Mouse (Mus musculus) hindbrain, embryonic 15.5 days (tissue): ENCODE measurements around the gene Arhgap35. TPM values are rescaled to one million over a fixed set of nuclear protein-coding genes. Genes with fewer than 3 reads are reported as not detected.

Experiments used
- ATAC-seq: fragments of 200-750 bp; cut with Nextera tagmentation; 2 replicates; pipeline ENCODE4 v1.8.0; 2017; ENCODE audit warnings: low read depth, moderate number of reproducible peaks, moderate TSS enrichment; ENCODE audit not compliant: low FRiP score
- H3K27ac ChIP-seq: fragments of 300-500 bp; sonication (generic); replicated peaks from 2 replicates; pipeline ENCODE4 v1.5.1; 2015; ENCODE audit warnings: mild to moderate bottlenecking, inconsistent platforms
- H3K27me3 ChIP-seq: fragments of 300-500 bp; sonication (generic); 2 replicates; pipeline ENCODE4 v1.6.1; 2015; ENCODE audit warnings: control low read depth, inconsistent platforms
- H3K36me3 ChIP-seq: fragments of 300-500 bp; sonication (generic); 2 replicates; pipeline ENCODE4 v1.6.1; 2015; ENCODE audit warnings: control low read depth, inconsistent platforms
- H3K4me1 ChIP-seq: fragments of 300-500 bp; sonication (generic); replicated peaks from 2 replicates; pipeline ENCODE4 v1.6.1; 2015; ENCODE audit warnings: control low read depth, inconsistent platforms
- H3K4me2 ChIP-seq: fragments of 300-500 bp; sonication (generic); 2 replicates; pipeline ENCODE4 v1.6.1; 2015; ENCODE audit warnings: moderate library complexity, mild to moderate bottlenecking, inconsistent platforms
- H3K4me3 ChIP-seq: fragments of 300-500 bp; sonication (generic); 2 replicates; pipeline ENCODE4 v1.5.1; 2015; ENCODE audit warnings: mild to moderate bottlenecking, inconsistent platforms
- H3K9ac ChIP-seq: fragments of 300-500 bp; sonication (generic); 2 replicates; pipeline ENCODE4 v1.6.1; 2015; ENCODE audit warnings: inconsistent platforms
- H3K9me3 ChIP-seq: fragments of 300-500 bp; sonication (generic); 2 replicates; pipeline ENCODE4 v1.6.1; 2016; ENCODE audit warnings: control low read depth, inconsistent platforms
- WGBS: fragments of 180-500 bp; shearing (Covaris S2); methylation state at CpG from one replicate; pipeline ENCODE4 v1.1.7; 2015; 5-methylcytosine and 5-hydroxymethylcytosine counted together
- polyA plus RNA-seq: library from polyadenylated mRNA; unstranded; fragments of >200 nt; fragmentation: Nextera tagmentation; extraction: Ambion mirVana; gene quantifications from 2 replicates; pipeline ENCODE4 v1.2.1, GENCODE M21; 2015

Arhgap35 gene
- polyA plus RNA-seq, 1 experiment from 2014 or later: 33.0 TPM

GRCm38 (mm10) chr7:16475764-16476599 lies 138.8 kb downstream of the Arhgap35 start:
- H3K27ac ChIP-seq: no peak overlapping the region
- 1% methylated on average over 55 of the region's 59 CpGs for WGBS
- no peaks in the 10 kb centered on the region for H3K9me3 ChIP-seq
- no peak overlapping the region for H3K9ac ChIP-seq
- H3K36me3 ChIP-seq: no peaks in the 10 kb centered on the region
- peaks cover 27% of the 10 kb centered on the region for H3K4me1 ChIP-seq
- H3K4me3 ChIP-seq: peak overlapping the region; percentile 38
- ATAC-seq: 0 out of 2 replicates have a peak, but pooled peaks have one; percentile 27
- H3K27me3 ChIP-seq: peaks cover 62% of the 10 kb centered on the region
- H3K4me2 ChIP-seq: peak overlapping the region; percentile 60

GRCm38 (mm10) chr7:16475321-16475720 lies 139.5 kb downstream of the Arhgap35 start:
- Histone ChIP-seq H3K36me3 (no peaks in the 10 kb centered on the region), H3K4me3 (peak overlapping the region; percentile 38), H3K4me1 (peaks cover 27% of the 10 kb centered on the region), H3K27me3 (peaks cover 69% of the 10 kb centered on the region), H3K27ac (no peak overlapping the region), H3K4me2 (peak overlapping the region; percentile 60), H3K9ac (no peak overlapping the region), H3K9me3 (no peaks in the 10 kb centered on the region)
- 2% methylated on average over 23 of the region's 23 CpGs for WGBS
- ATAC-seq: no peak

- H3K4me2 ChIP-seq: peak overlapping the region; percentile 37
- ATAC-seq: no peak
- H3K9me3 ChIP-seq: no peaks in the 10 kb centered on the region
- H3K4me1 ChIP-seq: peaks cover 27% of the 10 kb centered on the region
- peaks cover 74% of the 10 kb centered on the region for H3K27me3 ChIP-seq
- H3K9ac ChIP-seq: no peak overlapping the region
- no peak overlapping the region for H3K27ac ChIP-seq
- WGBS: 7% methylated on average over 33 of the region's 33 CpGs
- no peaks in the 10 kb centered on the region for H3K36me3 ChIP-seq
- peak overlapping the region; percentile 13 for H3K4me3 ChIP-seq
Observed at GRCm38 (mm10) chr7:16474445-16474844, 140.3 kb downstream of the Arhgap35 start.

GRCm38 (mm10) chr7:16473847-16474246 lies 140.9 kb downstream of the Arhgap35 start:
- 63% methylated on average over 8 of the region's 8 CpGs for WGBS
- ATAC-seq: no peak
- Histone ChIP-seq H3K4me2 (no peak overlapping the region), H3K9me3 (no peaks in the 10 kb centered on the region), H3K27ac (no peak overlapping the region), H3K9ac (no peak overlapping the region), H3K4me3 (no peak overlapping the region), H3K36me3 (no peaks in the 10 kb centered on the region), H3K27me3 (peaks cover 78% of the 10 kb centered on the region), H3K4me1 (peaks cover 27% of the 10 kb centered on the region)

- Histone ChIP-seq H3K27me3 (peaks cover 73% of the 10 kb centered on the region), H3K36me3 (no peaks in the 10 kb centered on the region), H3K4me3 (no peak overlapping the region), H3K9ac (no peak overlapping the region), H3K27ac (no peak overlapping the region), H3K4me1 (peaks cover 27% of the 10 kb centered on the region), H3K4me2 (peak overlapping the region; percentile 28; the same call in 1 of the 2 replicates), H3K9me3 (no peaks in the 10 kb centered on the region)
- WGBS: 8% methylated on average over 17 of the region's 17 CpGs
- ATAC-seq: no peak
Observed at GRCm38 (mm10) chr7:16472116-16472709, 142.6 kb downstream of the Arhgap35 start.

- H3K9ac ChIP-seq: no peak overlapping the region
- no peak overlapping the region for H3K4me3 ChIP-seq
- H3K27ac ChIP-seq: no peak overlapping the region
- H3K27me3 ChIP-seq: peaks cover 66% of the 10 kb centered on the region
- no peak for ATAC-seq
- H3K4me1 ChIP-seq: peaks cover 23% of the 10 kb centered on the region
- no peaks in the 10 kb centered on the region for H3K36me3 ChIP-seq
- H3K4me2 ChIP-seq: no peak overlapping the region; the same call in 1 of the 2 replicates
- 49% methylated on average over 9 of the region's 9 CpGs for WGBS
- no peaks in the 10 kb centered on the region for H3K9me3 ChIP-seq
Observed at GRCm38 (mm10) chr7:16471549-16471948, 143.2 kb downstream of the Arhgap35 start.

GRCm38 (mm10) chr7:16468115-16468514 lies 146.7 kb downstream of the Arhgap35 start:
- WGBS: 23% methylated on average over 5 of the region's 5 CpGs
- peaks cover 6% of the 10 kb centered on the region; the same call in 1 of the 2 replicates for H3K4me1 ChIP-seq
- no peaks in the 10 kb centered on the region for H3K36me3 ChIP-seq
- H3K27me3 ChIP-seq: peaks cover 33% of the 10 kb centered on the region
- no peak overlapping the region for H3K9ac ChIP-seq
- no peaks in the 10 kb centered on the region for H3K9me3 ChIP-seq
- no peak overlapping the region for H3K4me2 ChIP-seq
- no peak for ATAC-seq
- H3K27ac ChIP-seq: no peak overlapping the region
- H3K4me3 ChIP-seq: no peak overlapping the region

GRCm38 (mm10) chr7:16466565-16466964 lies 148.2 kb downstream of the Arhgap35 start:
- Histone ChIP-seq H3K27ac (no peak overlapping the region), H3K9me3 (no peaks in the 10 kb centered on the region), H3K4me1 (no peaks in the 10 kb centered on the region), H3K36me3 (no peaks in the 10 kb centered on the region), H3K9ac (no peak overlapping the region), H3K4me2 (no peak overlapping the region), H3K27me3 (peaks cover 25% of the 10 kb centered on the region), H3K4me3 (no peak overlapping the region)
- 60% methylated on average over 4 of the region's 4 CpGs for WGBS
- no peak for ATAC-seq

- Histone ChIP-seq H3K4me2 (no peak overlapping the region), H3K27me3 (peaks cover 17% of the 10 kb centered on the region), H3K9ac (no peak overlapping the region), H3K9me3 (no peaks in the 10 kb centered on the region), H3K4me1 (no peaks in the 10 kb centered on the region), H3K4me3 (no peak overlapping the region), H3K27ac (no peak overlapping the region), H3K36me3 (no peaks in the 10 kb centered on the region)
- WGBS: 93% methylated on average over 5 of the region's 5 CpGs
- no peak for ATAC-seq
Observed at GRCm38 (mm10) chr7:16465568-16465967, 149.2 kb downstream of the Arhgap35 start.

GRCm38 (mm10) chr7:16465160-16465559 lies 149.6 kb downstream of the Arhgap35 start:
- H3K4me3 ChIP-seq: no peak overlapping the region
- 16% methylated on average over 8 of the region's 8 CpGs for WGBS
- peak; percentile 59; the same call in 1 of the 2 replicates for ATAC-seq
- H3K36me3 ChIP-seq: no peaks in the 10 kb centered on the region
- no peak overlapping the region for H3K9ac ChIP-seq
- H3K4me2 ChIP-seq: no peak overlapping the region
- no peaks in the 10 kb centered on the region for H3K4me1 ChIP-seq
- no peaks in the 10 kb centered on the region for H3K9me3 ChIP-seq
- no peak overlapping the region for H3K27ac ChIP-seq
- H3K27me3 ChIP-seq: peaks cover 14% of the 10 kb centered on the region

- 1% methylated on average over 14 of the region's 14 CpGs for WGBS
- no peak overlapping the region for H3K27ac ChIP-seq
- no peaks in the 10 kb centered on the region for H3K36me3 ChIP-seq
- no peaks in the 10 kb centered on the region for H3K4me1 ChIP-seq
- H3K27me3 ChIP-seq: peaks cover 2% of the 10 kb centered on the region; the same call in 1 of the 2 replicates
- H3K9ac ChIP-seq: no peak overlapping the region
- ATAC-seq: 0 out of 2 replicates have a peak, but pooled peaks have one; percentile 24
- no peak overlapping the region for H3K4me2 ChIP-seq
- H3K9me3 ChIP-seq: no peaks in the 10 kb centered on the region
- no peak overlapping the region for H3K4me3 ChIP-seq
Observed at GRCm38 (mm10) chr7:16463214-16463613, 151.6 kb downstream of the Arhgap35 start.

GRCm38 (mm10) chr7:16461705-16462104 lies 153.1 kb downstream of the Arhgap35 start:
- no peak overlapping the region for H3K4me3 ChIP-seq
- no peaks in the 10 kb centered on the region for H3K36me3 ChIP-seq
- H3K4me2 ChIP-seq: no peak overlapping the region
- H3K9me3 ChIP-seq: no peaks in the 10 kb centered on the region
- no peak for ATAC-seq
- no peaks in the 10 kb centered on the region for H3K4me1 ChIP-seq
- peaks cover 2% of the 10 kb centered on the region; the same call in 1 of the 2 replicates for H3K27me3 ChIP-seq
- no peak overlapping the region for H3K9ac ChIP-seq
- 86% methylated on average over 6 of the region's 6 CpGs for WGBS
- H3K27ac ChIP-seq: no peak overlapping the region
